Mouse (Mus musculus) embryonic facial prominence, embryonic 11.5 days (tissue): ENCODE measurements at regions not wholly inside any gene's neighbourhood (a gene's known extent, or its start where the extent isn't known, plus 50 kb on each side); places are given as distances from the start of the nearest gene placed in this dataset.

Source experiments
- ATAC-seq: fragments of 200-750 bp; cut with Nextera tagmentation; replicated peaks from 2 replicates; pipeline ENCODE4 v1.8.0; 2017; ENCODE audit warnings: low read depth; ENCODE audit not compliant: insufficient number of reproducible peaks, low FRiP score, low TSS enrichment
- DNase-seq: peaks from one replicate; pipeline ENCODE4 v3.0.0-alpha.2; 2015; ENCODE audit warnings: low spot score
- H3K27ac ChIP-seq: fragments of 300-500 bp; sonication (generic); replicated peaks from 2 replicates; pipeline ENCODE4 v1.5.1; 2014; ENCODE audit warnings: mild to moderate bottlenecking, low read depth, low read length, control low read depth
- H3K27me3 ChIP-seq: fragments of 300-500 bp; sonication (generic); 2 replicates; pipeline ENCODE4 v1.6.1; 2014; ENCODE audit warnings: mild to moderate bottlenecking, low read length, moderate library complexity, mixed read lengths; ENCODE audit not compliant: control insufficient read depth, insufficient read depth
- H3K36me3 ChIP-seq: fragments of 300-500 bp; sonication (generic); replicated peaks from 2 replicates; pipeline ENCODE4 v1.6.1; 2014; ENCODE audit warnings: low read depth, mild to moderate bottlenecking, low read length, moderate library complexity, mixed read lengths; ENCODE audit not compliant: control insufficient read depth, insufficient read depth
- H3K4me1 ChIP-seq: fragments of 300-500 bp; sonication (generic); 2 replicates; pipeline ENCODE4 v1.6.1; 2014; ENCODE audit warnings: low read length, mixed read lengths; ENCODE audit not compliant: control insufficient read depth, insufficient read depth
- H3K4me2 ChIP-seq: fragments of 300-500 bp; sonication (generic); 2 replicates; pipeline ENCODE4 v1.6.1; 2014; ENCODE audit warnings: low read depth, mild to moderate bottlenecking, control low read depth, low read length, moderate library complexity
- H3K4me3 ChIP-seq: fragments of 300-500 bp; sonication (generic); 2 replicates; pipeline ENCODE4 v1.5.1; 2014; ENCODE audit warnings: low read depth, low read length, control low read depth
- H3K9ac ChIP-seq: fragments of 300-500 bp; sonication (generic); replicated peaks from 2 replicates; pipeline ENCODE4 v1.6.1; 2014; ENCODE audit warnings: mild to moderate bottlenecking, control low read depth, low read length
- H3K9me3 ChIP-seq: fragments of 300-500 bp; sonication (generic); replicated peaks from 2 replicates; pipeline ENCODE4 v1.6.1; 2016; ENCODE audit warnings: mild to moderate bottlenecking, low read length, inconsistent platforms, mixed read lengths; ENCODE audit not compliant: control insufficient read depth
- WGBS: fragments of 180-500 bp; shearing (Covaris S2); extraction: QIAGEN DNeasy Blood & Tissue Kit; methylation state at CpG from one replicate; pipeline ENCODE4 v1.1.7; 2014; 5-methylcytosine and 5-hydroxymethylcytosine counted together

- no peaks in the 10 kb centered on the region for H3K9me3 ChIP-seq
- 90% methylated on average over 2 of the region's 2 CpGs for WGBS
- no peaks in the 10 kb centered on the region for H3K27me3 ChIP-seq
- no peaks in the 10 kb centered on the region for H3K36me3 ChIP-seq
- no peak overlapping the region for H3K4me2 ChIP-seq
- no peak overlapping the region for H3K27ac ChIP-seq
- ATAC-seq: no peak
- H3K9ac ChIP-seq: no peak overlapping the region
- H3K4me3 ChIP-seq: no peak overlapping the region
- H3K4me1 ChIP-seq: no peaks in the 10 kb centered on the region
- no peak for DNase-seq
Measured at GRCm38 (mm10) chr11:38092202-38092601, 856.4 kb upstream of the Tenm2 start.

GRCm38 (mm10) chr11:38075171-38075732, 839.5 kb upstream of the Tenm2 start:
- WGBS: 75% methylated on average over 11 of the region's 11 CpGs

GRCm38 (mm10) chr11:38069635-38070034, 833.9 kb upstream of the Tenm2 start:
- 76% methylated on average over 4 of the region's 4 CpGs for WGBS
- DNase-seq (no peak), ATAC-seq (no peak)
- H3K27ac ChIP-seq: no peak overlapping the region
- no peaks in the 10 kb centered on the region for H3K27me3 ChIP-seq
- no peaks in the 10 kb centered on the region for H3K4me1 ChIP-seq
- H3K4me3 ChIP-seq: no peak overlapping the region
- no peaks in the 10 kb centered on the region for H3K9me3 ChIP-seq
- H3K36me3 ChIP-seq: no peaks in the 10 kb centered on the region
- H3K4me2 ChIP-seq: no peak overlapping the region
- no peak overlapping the region for H3K9ac ChIP-seq

More at GRCm38 (mm10) chr11:38075171-38075732, 839.5 kb upstream of the Tenm2 start:
- H3K36me3 ChIP-seq: no peaks in the 10 kb centered on the region
- no peaks in the 10 kb centered on the region for H3K4me1 ChIP-seq
- H3K9ac ChIP-seq: no peak overlapping the region
- H3K4me2 ChIP-seq: no peak overlapping the region
- no peaks in the 10 kb centered on the region for H3K27me3 ChIP-seq
- no peak for DNase-seq
- no peaks in the 10 kb centered on the region for H3K9me3 ChIP-seq
- H3K4me3 ChIP-seq: no peak overlapping the region
- ATAC-seq: no peak
- H3K27ac ChIP-seq: no peak overlapping the region

GRCm38 (mm10) chr11:38067682-38068081, 831.9 kb upstream of the Tenm2 start:
- no peak overlapping the region for H3K27ac ChIP-seq
- DNase-seq (no peak), ATAC-seq (no peak)
- no peaks in the 10 kb centered on the region for H3K4me1 ChIP-seq
- no peaks in the 10 kb centered on the region for H3K9me3 ChIP-seq
- 42% methylated on average over 1 of the region's 1 CpGs for WGBS
- H3K27me3 ChIP-seq: no peaks in the 10 kb centered on the region
- no peaks in the 10 kb centered on the region for H3K36me3 ChIP-seq
- H3K4me3 ChIP-seq: no peak overlapping the region
- H3K4me2 ChIP-seq: no peak overlapping the region
- H3K9ac ChIP-seq: no peak overlapping the region

GRCm38 (mm10) chr11:38066091-38066490, 830.3 kb upstream of the Tenm2 start:
- Histone ChIP-seq H3K9me3 (no peaks in the 10 kb centered on the region), H3K27ac (no peak overlapping the region), H3K4me2 (no peak overlapping the region), H3K4me1 (no peaks in the 10 kb centered on the region), H3K27me3 (no peaks in the 10 kb centered on the region), H3K9ac (no peak overlapping the region), H3K4me3 (no peak overlapping the region), H3K36me3 (no peaks in the 10 kb centered on the region)
- 84% methylated on average over 5 of the region's 5 CpGs for WGBS
- ATAC-seq (no peak), DNase-seq (no peak)

GRCm38 (mm10) chr11:38060105-38060504, 824.3 kb upstream of the Tenm2 start:
- ATAC-seq (no peak), DNase-seq (no peak)
- Histone ChIP-seq H3K27ac (no peak overlapping the region), H3K4me2 (no peak overlapping the region), H3K4me3 (no peak overlapping the region), H3K9me3 (no peaks in the 10 kb centered on the region), H3K9ac (no peak overlapping the region), H3K4me1 (no peaks in the 10 kb centered on the region), H3K27me3 (no peaks in the 10 kb centered on the region), H3K36me3 (no peaks in the 10 kb centered on the region)
- WGBS: 60% methylated on average over 2 of the region's 2 CpGs

GRCm38 (mm10) chr11:38058896-38059295, 823.1 kb upstream of the Tenm2 start:
- 70% methylated on average over 2 of the region's 2 CpGs for WGBS
- no peak overlapping the region for H3K4me3 ChIP-seq
- no peak overlapping the region for H3K27ac ChIP-seq
- H3K9me3 ChIP-seq: no peaks in the 10 kb centered on the region
- no peak overlapping the region for H3K4me2 ChIP-seq
- no peaks in the 10 kb centered on the region for H3K27me3 ChIP-seq
- H3K9ac ChIP-seq: no peak overlapping the region
- H3K4me1 ChIP-seq: no peaks in the 10 kb centered on the region
- no peak for DNase-seq
- ATAC-seq: no peak
- H3K36me3 ChIP-seq: no peaks in the 10 kb centered on the region

- ATAC-seq: no peak
- no peaks in the 10 kb centered on the region for H3K9me3 ChIP-seq
Measured at GRCm38 (mm10) chr11:38036582-38036981, 800.8 kb upstream of the Tenm2 start.

More at GRCm38 (mm10) chr11:38036582-38036981, 800.8 kb upstream of the Tenm2 start:
- H3K27me3 ChIP-seq: no peaks in the 10 kb centered on the region
- no peak for DNase-seq
- no peak overlapping the region for H3K4me3 ChIP-seq
- no peak overlapping the region for H3K9ac ChIP-seq
- no peak overlapping the region for H3K4me2 ChIP-seq
- WGBS: 84% methylated on average over 2 of the region's 2 CpGs
- H3K36me3 ChIP-seq: no peaks in the 10 kb centered on the region
- no peaks in the 10 kb centered on the region for H3K4me1 ChIP-seq
- no peak overlapping the region for H3K27ac ChIP-seq
